Mouse (Mus musculus) midbrain, embryonic 16.5 days (tissue): ENCODE data around the gene Htra1. TPM values are rescaled to one million over a fixed set of nuclear protein-coding genes. Genes with fewer than 3 reads are reported as not detected.

Experiments
- ATAC-seq: fragments of 200-750 bp; cut with Nextera tagmentation; 2 replicates; pipeline ENCODE4 v1.8.0; 2017; ENCODE audit warnings: moderate TSS enrichment
- H3K27ac ChIP-seq: fragments of 300-500 bp; sonication (generic); 2 replicates; pipeline ENCODE4 v1.5.1; 2014; ENCODE audit warnings: mild to moderate bottlenecking, low read length, mixed read lengths
- H3K27me3 ChIP-seq: fragments of 300-500 bp; sonication (generic); 2 replicates; pipeline ENCODE4 v1.6.1; 2014; ENCODE audit warnings: low read depth, low read length, mixed read lengths; ENCODE audit not compliant: control insufficient read depth, insufficient read depth
- H3K36me3 ChIP-seq: fragments of 300-500 bp; sonication (generic); 2 replicates; pipeline ENCODE4 v1.6.1; 2014; ENCODE audit warnings: mild to moderate bottlenecking, low read length, moderate library complexity, mixed read lengths; ENCODE audit not compliant: control insufficient read depth, insufficient read depth
- H3K4me1 ChIP-seq: fragments of 300-500 bp; sonication (generic); 2 replicates; pipeline ENCODE4 v1.6.1; 2014; ENCODE audit warnings: mild to moderate bottlenecking, low read length, mixed read lengths; ENCODE audit not compliant: control insufficient read depth, insufficient read depth
- H3K4me2 ChIP-seq: fragments of 300-500 bp; sonication (generic); 2 replicates; pipeline ENCODE4 v1.6.1; 2014; ENCODE audit warnings: mild to moderate bottlenecking, low read length, mixed read lengths
- H3K4me3 ChIP-seq: fragments of 300-500 bp; sonication (generic); 2 replicates; pipeline ENCODE4 v1.5.1; 2014; ENCODE audit warnings: low read depth, mild to moderate bottlenecking, low read length, moderate library complexity, mixed read lengths
- H3K9ac ChIP-seq: fragments of 300-500 bp; sonication (generic); 2 replicates; pipeline ENCODE4 v1.6.1; 2014; ENCODE audit warnings: low read depth, low read length, mixed read lengths
- H3K9me3 ChIP-seq: fragments of 300-500 bp; sonication (generic); replicated peaks from 2 replicates; pipeline ENCODE4 v1.6.1; 2014; ENCODE audit warnings: mild to moderate bottlenecking, low read length, mixed read lengths; ENCODE audit not compliant: control insufficient read depth, poor library complexity, severe bottlenecking
- WGBS: fragments of 180-500 bp; shearing (Covaris S2); extraction: QIAGEN DNeasy Blood & Tissue Kit; methylation state at CpG from one replicate; pipeline ENCODE4 v1.1.7; 2014; 5-methylcytosine and 5-hydroxymethylcytosine counted together
- polyA plus RNA-seq: library from polyadenylated mRNA; unstranded; fragments of >200 nt; fragmentation: Nextera tagmentation; extraction: Ambion mirVana; gene quantifications from 2 replicates; pipeline ENCODE4 v1.2.1, GENCODE M21; 2015

Gene Htra1
- polyA plus RNA-seq, 1 experiment from 2014 or later, result 15.6 TPM

DNA sequence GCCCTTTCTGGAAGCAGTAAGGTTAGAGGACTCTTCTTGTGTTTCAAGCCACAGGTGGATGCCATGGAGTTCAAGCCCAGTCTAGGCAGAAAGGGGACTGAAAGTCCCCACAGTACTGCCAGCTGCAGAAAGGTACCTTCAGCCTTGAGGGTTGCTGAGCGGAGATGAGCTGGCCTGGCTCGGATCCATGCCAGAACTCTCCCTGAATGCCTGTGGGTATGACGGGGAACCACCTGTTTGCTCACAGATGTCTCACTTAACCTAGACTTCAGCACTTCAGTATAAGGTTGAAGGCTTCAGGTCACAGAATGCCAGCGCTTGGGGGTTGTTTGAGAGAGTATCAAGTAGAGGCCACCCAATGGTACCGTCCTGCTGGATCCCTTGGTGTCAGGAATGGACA is 44.2 kb downstream of the Htra1 start:
- ATAC-seq, result no peak
- Histone ChIP-seq H3K9me3 (no peaks in the 10 kb centered on the region), H3K27me3 (no peaks in the 10 kb centered on the region), H3K4me2 (no peak overlapping the region), H3K4me1 (0 out of 2 replicates have a peak, but pooled peaks cover 3% of the 10 kb centered on the region), H3K27ac (no peak overlapping the region), H3K36me3 (no peaks in the 10 kb centered on the region), H3K9ac (no peak overlapping the region), H3K4me3 (no peak overlapping the region)
- 87% methylated on average over 5 of the region's 5 CpGs for WGBS

DNA sequence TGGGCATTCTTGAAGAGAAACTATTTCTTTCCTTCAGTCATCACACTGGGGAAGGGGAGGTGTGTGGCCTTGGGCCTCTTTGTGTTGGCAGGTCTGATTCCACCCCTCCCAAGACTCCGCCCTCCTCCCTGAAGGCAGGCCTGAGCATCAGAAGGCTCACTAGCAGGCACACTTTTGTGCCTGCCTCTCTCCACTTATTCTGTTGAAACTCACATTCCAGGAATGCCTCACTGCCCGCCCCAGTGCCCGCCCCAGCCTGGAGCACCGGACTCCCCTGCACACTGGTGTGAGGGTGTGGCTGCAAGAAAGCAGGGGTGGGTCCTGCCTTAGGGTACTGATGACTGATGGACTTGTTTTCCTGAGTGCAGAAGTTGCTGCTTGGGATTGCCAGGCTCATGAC is 46.5 kb downstream of the Htra1 start:
- ATAC-seq, result no peak
- no peak overlapping the region for H3K4me2 ChIP-seq
- H3K27ac ChIP-seq, result no peak overlapping the region
- 35% methylated on average over 4 of the region's 4 CpGs for WGBS
- H3K36me3 ChIP-seq, result no peaks in the 10 kb centered on the region
- no peak overlapping the region for H3K9ac ChIP-seq
- H3K27me3 ChIP-seq, result no peaks in the 10 kb centered on the region
- H3K4me1 ChIP-seq, result 0 out of 2 replicates have a peak, but pooled peaks cover 3% of the 10 kb centered on the region
- H3K9me3 ChIP-seq, result no peaks in the 10 kb centered on the region
- no peak overlapping the region for H3K4me3 ChIP-seq

DNA sequence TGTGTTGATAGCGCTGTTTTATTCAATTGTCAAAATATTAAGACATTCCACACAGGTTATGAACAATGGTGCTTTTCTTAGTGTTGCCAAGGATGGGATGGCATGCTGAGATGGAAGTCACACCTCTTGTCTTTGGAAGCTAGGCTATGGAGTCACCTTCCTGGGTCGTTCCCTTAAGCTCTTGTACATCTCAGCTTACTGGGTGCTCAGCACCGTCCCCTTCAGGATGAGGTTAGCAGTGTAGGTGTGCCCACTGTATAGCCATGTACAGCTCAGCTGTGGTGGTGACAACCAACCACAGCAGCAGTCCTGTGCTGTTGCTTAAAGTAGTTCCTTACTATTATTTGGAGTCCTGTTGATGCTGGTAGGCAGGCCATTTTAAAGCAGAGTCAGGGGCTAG is 47.0 kb downstream of the Htra1 start:
- Histone ChIP-seq H3K9me3 (no peaks in the 10 kb centered on the region), H3K4me2 (no peak overlapping the region), H3K4me1 (no peaks in the 10 kb centered on the region), H3K36me3 (no peaks in the 10 kb centered on the region), H3K4me3 (no peak overlapping the region), H3K27ac (no peak overlapping the region), H3K9ac (no peak overlapping the region), H3K27me3 (no peaks in the 10 kb centered on the region)
- no peak for ATAC-seq
- whole genome bisulfite sequencing, result 74% methylated on average over 3 of the region's 3 CpGs

DNA sequence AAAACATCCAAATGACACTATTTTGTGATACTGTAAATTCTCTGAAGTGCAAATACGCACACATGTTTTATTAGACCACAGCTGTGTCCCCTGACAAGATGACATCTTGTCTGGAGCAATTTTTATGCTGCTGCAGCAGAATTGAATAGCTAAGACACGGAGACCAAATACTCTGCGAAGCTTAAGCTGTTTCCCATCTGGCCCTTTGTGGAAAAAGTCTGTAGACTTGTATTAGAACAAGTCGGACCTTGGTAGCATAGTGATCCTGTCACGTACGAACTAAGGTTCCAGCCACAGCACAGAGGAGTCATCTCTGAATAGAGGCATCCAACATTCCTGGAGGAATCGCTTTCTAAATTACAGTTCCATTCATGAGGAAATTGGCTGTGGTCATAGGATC is 48.4 kb downstream of the Htra1 start:
- no peaks in the 10 kb centered on the region for H3K4me1 ChIP-seq
- H3K9me3 ChIP-seq, result no peaks in the 10 kb centered on the region
- ATAC-seq, result no peak
- no peak overlapping the region for H3K4me2 ChIP-seq
- WGBS, result 87% methylated on average over 7 of the region's 7 CpGs
- H3K4me3 ChIP-seq, result no peak overlapping the region
- no peaks in the 10 kb centered on the region for H3K27me3 ChIP-seq
- no peak overlapping the region for H3K9ac ChIP-seq
- no peaks in the 10 kb centered on the region for H3K36me3 ChIP-seq
- no peak overlapping the region for H3K27ac ChIP-seq

DNA sequence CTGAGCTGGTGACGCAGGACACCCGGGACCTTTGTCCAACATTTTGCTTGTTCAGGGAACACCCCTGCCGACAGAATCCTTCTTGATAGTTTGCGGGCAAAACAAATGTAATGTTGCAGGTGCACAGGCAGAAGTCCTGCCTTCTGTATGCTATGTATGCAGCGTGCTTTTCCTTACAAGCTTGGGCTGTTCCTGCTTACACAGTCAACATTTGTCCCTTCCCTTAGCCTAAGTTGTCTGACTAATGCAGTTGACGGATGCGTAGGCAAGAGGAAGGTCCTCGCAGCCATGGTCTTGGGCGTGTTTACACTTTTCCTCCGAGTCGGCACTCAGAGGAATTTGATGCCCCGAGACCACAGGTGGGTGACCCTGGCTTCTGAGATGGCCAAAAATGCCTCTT is 49.3 kb downstream of the Htra1 start:
- no peak for ATAC-seq
- Histone ChIP-seq H3K9ac (no peak overlapping the region), H3K4me2 (no peak overlapping the region), H3K4me3 (no peak overlapping the region), H3K36me3 (no peaks in the 10 kb centered on the region), H3K4me1 (no peaks in the 10 kb centered on the region), H3K9me3 (no peaks in the 10 kb centered on the region), H3K27ac (no peak overlapping the region), H3K27me3 (no peaks in the 10 kb centered on the region)
- WGBS, result 92% methylated on average over 12 of the region's 12 CpGs

DNA sequence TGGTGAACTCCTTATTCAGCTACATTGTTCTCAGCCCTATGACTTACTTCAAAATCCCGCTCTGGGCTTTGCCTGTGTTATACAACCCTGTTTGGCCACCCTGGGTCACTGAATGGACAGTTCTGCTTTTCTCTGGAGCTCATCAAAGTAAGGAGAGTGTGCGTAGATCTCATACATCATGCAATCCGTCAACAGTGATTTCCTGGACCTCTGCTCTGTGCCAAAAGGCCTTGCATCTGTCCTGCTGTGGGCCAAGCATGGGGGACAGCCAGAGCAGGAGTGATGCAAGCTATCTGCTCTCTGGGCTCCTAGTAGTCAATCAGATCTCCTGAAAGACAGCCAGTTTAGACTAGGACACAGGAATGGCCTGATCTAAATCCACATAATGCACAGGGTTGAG is 49.8 kb downstream of the Htra1 start:
- H3K9ac ChIP-seq, result no peak overlapping the region
- ATAC-seq, result no peak
- 85% methylated on average over 3 of the region's 3 CpGs for WGBS
- no peak overlapping the region for H3K4me3 ChIP-seq
- H3K4me1 ChIP-seq, result no peaks in the 10 kb centered on the region
- H3K36me3 ChIP-seq, result no peaks in the 10 kb centered on the region
- no peak overlapping the region for H3K4me2 ChIP-seq
- H3K27ac ChIP-seq, result no peak overlapping the region
- no peaks in the 10 kb centered on the region for H3K27me3 ChIP-seq
- H3K9me3 ChIP-seq, result no peaks in the 10 kb centered on the region

DNA sequence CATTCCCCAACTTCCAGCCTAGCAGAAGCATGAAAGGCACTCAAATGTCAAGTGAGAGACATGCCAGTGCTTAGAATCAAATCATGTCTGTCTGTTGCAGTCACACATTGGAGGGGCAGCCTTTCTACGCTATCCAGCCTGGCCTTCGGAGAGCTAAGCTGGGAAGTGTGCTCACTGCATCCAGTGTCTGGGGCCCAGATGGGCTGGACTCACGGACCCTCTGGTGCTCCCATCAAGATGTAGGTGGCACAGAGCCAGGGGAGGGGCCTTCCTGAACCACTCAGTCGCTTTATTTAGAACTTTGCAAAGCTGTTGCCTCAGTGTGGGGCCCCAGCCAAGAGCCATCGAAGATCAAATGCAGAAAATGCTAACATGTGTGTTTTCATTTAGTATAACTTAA is 52.2 kb downstream of the Htra1 start:
- H3K9ac ChIP-seq, result no peak overlapping the region
- H3K36me3 ChIP-seq, result no peaks in the 10 kb centered on the region
- ATAC-seq, result no peak
- H3K4me2 ChIP-seq, result no peak overlapping the region
- H3K27me3 ChIP-seq, result no peaks in the 10 kb centered on the region
- H3K4me1 ChIP-seq, result no peaks in the 10 kb centered on the region
- H3K4me3 ChIP-seq, result no peak overlapping the region
- WGBS, result 86% methylated on average over 5 of the region's 5 CpGs
- H3K9me3 ChIP-seq, result no peaks in the 10 kb centered on the region
- H3K27ac ChIP-seq, result no peak overlapping the region

DNA sequence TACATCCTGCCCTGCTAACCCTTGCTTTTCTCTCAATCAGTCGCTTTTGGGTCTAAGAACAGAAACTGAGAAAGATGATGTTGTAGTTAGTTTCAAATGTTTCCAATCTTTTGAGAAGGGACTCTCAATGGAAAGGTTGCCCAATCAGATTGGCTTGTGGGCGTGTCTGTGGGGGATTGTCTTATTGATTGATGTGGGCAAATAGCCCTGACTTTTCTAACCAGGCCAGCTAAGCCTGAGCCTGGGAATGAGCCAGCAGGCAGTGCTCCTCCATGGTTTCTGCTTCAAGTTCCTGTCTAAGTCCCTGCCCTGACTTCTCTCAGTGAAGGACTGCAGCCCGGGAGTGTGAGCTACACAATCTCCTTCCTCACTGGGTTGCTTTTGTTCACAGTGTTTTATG is 53.5 kb downstream of the Htra1 start:
- H3K4me1 ChIP-seq, result no peaks in the 10 kb centered on the region
- H3K27ac ChIP-seq, result no peak overlapping the region
- no peaks in the 10 kb centered on the region for H3K9me3 ChIP-seq
- no peaks in the 10 kb centered on the region for H3K27me3 ChIP-seq
- no peak for ATAC-seq
- WGBS, result 45% methylated on average over 3 of the region's 3 CpGs
- no peak overlapping the region for H3K4me3 ChIP-seq
- H3K36me3 ChIP-seq, result no peaks in the 10 kb centered on the region
- no peak overlapping the region for H3K9ac ChIP-seq
- no peak overlapping the region for H3K4me2 ChIP-seq

DNA sequence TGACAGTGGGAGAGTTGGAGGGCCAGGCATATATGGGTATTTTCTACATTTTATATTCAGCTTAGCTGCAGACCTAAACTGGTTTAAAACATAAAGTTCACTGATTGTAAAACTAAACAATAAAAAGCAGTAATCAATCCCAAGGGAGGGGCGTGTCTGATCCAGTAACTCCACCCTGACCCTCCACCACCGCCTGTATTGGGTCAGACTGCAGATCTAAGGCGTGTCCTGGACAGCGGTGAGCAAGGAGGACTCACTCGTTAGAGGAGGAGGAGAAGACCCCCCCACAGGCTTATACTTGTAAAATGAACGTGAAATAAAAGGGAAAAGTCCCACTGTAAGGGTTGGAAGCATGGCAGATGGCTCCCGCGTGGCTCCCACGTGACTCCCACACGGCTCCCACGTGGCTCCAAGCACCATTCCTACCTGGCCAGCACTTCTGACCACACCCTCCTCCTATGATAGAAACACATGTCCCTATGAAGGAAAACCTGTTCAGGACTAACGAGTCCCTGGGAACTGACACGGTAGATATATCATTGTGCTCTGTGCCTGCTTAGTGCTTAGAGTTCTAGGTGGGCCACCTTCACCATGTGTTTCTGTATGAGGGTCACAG is 55.4 kb downstream of the Htra1 start:
- no peak overlapping the region for H3K9ac ChIP-seq
- no peak overlapping the region for H3K4me2 ChIP-seq
- WGBS, result 91% methylated on average over 13 of the region's 13 CpGs
- no peaks in the 10 kb centered on the region for H3K27me3 ChIP-seq
- H3K4me3 ChIP-seq, result no peak overlapping the region
- H3K27ac ChIP-seq, result no peak overlapping the region
- no peaks in the 10 kb centered on the region for H3K36me3 ChIP-seq
- no peaks in the 10 kb centered on the region for H3K4me1 ChIP-seq
- H3K9me3 ChIP-seq, result no peaks in the 10 kb centered on the region
- ATAC-seq, result no peak
